Mouse (Mus musculus) monocyte, adult 2 months (primary cell): ENCODE measurements at regions not wholly inside any gene's neighbourhood (a gene's known extent, or its start where the extent isn't known, plus 50 kb on each side); places are given as distances from the start of the nearest gene placed in this dataset.

Experiments used
- DNase-seq, 2 experiments: peaks; one replicate each; pipeline ENCODE4 v3.0.0; 2022; ENCODE audit warnings: low spot score in 2 of 2, low read depth in 1 of 2

- no peak for DNase-seq
These were observed 173.8 kb upstream of the Gm4791 start for GRCm38 (mm10) chr9:46824703-46825102.

DNA sequence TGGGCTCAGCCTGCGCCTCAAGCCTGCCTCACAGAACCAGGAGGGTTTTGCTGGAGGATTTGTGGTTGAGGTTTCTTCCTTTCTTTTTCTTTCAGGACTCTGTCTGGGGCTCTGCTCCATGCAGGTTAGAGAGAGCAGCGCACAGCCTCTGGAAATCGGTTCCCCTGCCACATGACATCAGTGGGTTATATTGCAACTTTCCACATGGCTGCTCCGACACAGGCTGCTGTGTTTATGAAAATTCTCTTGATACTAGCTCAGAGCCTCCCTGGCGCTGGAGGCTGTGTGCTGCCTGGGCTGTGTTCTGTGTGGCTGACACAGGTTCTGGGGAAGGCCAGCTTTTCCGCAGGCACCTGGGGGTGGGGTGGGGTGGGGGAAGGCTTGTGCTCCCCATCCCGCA lies 178.7 kb upstream of the Gm4791 start:
- DNase-seq, result no peak

GRCm38 (mm10) chr9:46819376-46819775 lies 179.2 kb upstream of the Gm4791 start:
- DNase-seq, result no peak

DNA sequence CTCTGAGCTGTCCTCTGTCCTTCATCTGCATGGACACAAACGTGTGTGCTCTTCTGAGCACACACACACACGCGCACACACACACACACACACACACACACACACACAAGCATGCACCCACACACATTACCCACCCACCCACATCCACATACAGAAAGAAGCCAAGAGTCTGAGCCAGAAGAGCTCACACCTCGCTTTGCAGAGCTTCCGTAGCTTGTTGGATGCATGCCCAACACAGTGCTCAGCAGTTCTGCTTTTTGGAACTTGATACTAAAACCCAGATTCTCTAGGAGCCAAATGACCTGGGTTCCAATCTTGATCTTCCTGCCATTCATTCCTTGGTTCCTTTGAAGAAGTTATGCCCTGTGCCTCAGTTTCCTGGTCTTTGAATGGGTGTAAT lies 182.4 kb upstream of the Gm4791 start:
- no peak for DNase-seq

GRCm38 (mm10) chr9:46814478-46815241 lies 183.9 kb upstream of the Gm4791 start:
- no peak for DNase-seq

DNA sequence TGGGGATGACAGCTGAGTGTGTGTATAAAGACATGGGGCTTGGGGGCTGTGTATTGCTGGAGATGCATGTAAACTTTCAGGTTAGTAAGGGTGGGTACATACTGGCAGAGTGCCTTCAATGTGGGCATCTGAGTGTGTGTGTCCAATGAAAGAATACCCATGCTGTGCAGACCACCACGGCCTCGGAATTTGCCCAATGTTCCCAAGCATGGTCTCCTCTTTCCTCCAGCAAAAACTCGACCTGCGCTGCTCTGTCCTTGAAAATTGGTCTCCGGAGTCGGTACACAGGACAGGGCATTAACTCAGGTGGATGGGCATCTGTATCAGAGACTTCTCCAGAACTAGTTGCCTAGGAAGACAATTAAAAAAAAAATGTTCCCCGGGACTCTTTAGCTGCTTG lies 188.3 kb upstream of the Gm4791 start:
- DNase-seq, result no peak

DNA sequence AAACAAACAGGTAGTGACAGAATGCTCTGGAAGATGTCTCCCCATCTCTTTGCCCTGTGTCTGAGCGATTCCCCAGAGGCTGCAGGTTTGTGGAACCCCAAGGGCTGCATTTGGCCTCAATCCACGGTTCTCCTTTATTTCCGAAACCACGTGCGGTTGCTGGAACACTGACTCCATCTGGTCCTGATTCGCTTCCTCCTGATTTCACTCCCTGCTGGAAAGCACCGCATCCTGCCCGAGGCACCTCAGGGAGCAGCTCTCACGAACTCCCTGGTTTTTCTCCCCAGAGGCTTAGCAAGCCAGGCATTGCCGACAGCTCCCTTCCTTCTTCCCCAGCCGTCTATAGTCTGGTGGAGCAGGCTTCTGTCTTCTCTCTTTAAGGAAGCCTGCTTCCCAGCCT lies 203.1 kb upstream of the Gm4791 start:
- no peak for DNase-seq

DNA sequence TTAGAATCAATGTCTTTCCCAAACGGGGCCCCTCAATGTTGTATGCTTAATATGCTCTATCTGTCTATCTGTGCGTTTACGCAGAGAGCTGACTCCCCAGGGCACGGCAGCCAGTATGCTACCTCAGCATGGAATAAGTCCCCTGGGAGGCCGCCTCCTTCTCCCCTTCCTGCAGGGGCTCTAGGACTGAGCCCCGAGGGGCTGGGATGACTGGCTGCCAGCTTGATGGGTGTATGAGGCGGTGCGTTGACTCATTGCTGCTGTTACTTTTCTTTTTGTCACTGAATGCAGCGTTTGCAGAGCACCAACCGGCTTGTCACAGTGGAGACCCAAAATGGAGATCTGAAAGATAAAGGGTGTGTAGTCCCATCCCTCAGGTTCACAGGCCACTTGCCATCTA lies 209.5 kb upstream of the Gm4791 start:
- DNase-seq, result no peak

DNA sequence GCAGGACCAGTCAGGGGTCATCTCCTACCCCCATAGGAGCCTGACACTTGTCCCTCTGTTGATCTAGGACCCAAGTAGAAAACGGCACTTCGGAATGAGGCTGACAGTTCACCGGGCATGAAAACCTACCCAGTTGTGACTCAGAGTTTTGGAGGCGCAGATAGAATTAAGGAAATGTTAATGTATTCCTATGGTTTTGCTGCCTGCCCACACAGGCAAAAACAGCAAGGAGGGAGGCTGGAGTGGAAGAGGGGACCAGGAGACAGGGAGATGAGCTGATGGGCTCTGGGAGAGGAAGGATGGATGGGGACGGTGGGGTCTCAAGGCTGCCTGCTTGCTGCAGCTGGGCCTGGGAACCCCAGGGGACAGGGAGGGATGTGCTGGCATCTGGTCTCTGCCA lies 210.1 kb upstream of the Gm4791 start:
- DNase-seq, result no peak

- no peak for DNase-seq
These were observed 214.1 kb upstream of the Gm4791 start for GRCm38 (mm10) chr9:46784355-46784975.

DNA sequence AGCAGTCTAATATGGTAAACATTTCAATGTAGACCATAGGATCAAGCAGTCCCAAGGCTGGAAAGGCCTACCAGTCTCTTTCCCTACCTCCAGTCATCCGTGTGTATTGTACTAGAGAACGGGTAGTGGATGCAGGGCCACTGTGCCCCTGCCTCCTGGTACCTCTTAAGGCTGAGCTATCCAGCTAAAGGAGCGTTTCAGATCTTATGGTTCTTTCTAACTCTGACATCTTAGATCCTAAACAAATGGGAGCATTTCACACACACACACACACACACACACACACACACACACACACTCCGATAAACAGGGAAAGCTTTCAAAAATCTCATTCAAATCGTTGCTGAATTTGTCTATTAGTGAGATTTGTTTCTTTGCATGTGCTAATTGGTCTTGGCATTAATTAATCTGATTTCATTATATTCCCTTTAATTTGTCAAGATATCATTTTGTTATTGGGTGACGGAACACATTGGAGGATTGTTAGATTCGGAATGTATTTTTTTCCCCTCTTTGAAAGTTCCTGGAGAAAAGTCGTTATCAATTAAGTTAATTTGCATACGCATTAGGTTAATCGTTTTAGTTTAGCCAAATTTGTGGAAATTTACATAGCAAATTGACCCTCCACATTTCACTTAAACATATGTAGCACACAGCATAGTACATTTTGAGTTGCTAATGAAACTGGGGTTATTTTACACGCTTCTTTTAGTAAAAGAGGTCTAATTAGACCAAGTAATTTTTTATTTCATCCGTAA lies 214.8 kb upstream of the Gm4791 start:
- DNase-seq, result no peak

DNA sequence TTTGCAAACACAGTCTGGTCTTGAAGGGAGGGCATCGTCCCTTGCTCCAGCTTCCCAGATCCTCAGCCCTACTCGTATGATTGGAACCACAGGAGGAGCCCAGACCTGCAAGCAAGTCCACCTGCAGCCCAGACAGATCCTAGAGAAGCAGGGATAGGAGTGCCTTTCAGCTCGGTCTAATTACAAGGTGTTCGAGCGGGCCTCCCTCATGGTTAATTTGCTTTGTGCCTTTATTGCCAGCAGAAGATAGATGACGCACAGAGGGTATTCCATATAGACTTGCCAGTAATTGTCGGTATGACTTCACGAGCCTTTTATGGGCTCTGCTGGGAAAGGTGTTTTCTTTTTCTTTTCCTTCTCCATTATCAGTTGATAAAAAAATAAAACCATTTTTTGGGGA lies 216.9 kb upstream of the Gm4791 start:
- no peak for DNase-seq

DNA sequence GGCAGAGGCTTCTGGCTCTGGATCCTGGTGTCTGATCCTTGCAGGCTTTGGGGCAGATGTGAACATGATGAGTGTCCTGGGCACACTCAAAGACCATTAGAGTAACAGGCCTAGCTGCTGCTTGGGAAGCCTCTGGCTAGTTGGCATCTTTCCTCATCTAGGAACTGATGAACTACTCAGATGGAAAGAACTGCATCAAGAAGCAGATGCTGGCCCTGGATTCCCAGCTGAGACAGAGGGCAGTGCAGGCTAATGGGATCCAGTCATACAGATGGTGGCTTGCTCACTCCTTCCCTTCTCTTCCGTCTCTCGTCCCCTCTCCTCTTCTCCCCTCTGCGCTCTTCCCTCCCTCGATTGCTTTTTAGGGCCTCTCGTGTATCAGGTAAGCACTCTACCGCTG lies 219.8 kb upstream of the Gm4791 start:
- DNase-seq, result no peak

DNA sequence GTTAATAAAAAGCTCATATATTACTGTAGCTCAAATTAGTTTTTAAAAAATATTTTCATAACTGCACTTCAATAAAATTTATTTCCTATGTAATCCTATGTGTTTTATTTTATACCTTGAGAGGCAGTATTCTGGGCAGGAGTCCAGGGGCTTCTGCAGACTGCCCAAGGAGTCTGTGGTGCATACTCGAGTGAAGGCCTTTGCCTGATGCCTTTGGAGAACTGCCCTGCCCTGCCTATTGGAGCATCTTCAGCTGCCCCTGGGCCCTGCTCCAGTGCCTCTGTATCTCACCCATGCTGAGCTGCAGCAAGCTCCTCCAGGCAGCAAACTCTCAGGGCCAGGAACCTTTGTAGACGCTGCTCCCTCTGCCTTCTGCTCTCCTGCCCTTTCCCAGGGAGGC lies 223.7 kb upstream of the Gm4791 start:
- DNase-seq, result no peak

GRCm38 (mm10) chr9:46760247-46760646 lies 238.3 kb upstream of the Gm4791 start:
- no peak for DNase-seq

GRCm38 (mm10) chr9:46757005-46757672 lies 241.4 kb upstream of the Gm4791 start:
- DNase-seq, result no peak

GRCm38 (mm10) chr9:46751981-46752380 lies 246.6 kb upstream of the Gm4791 start:
- DNase-seq, result no peak

DNA sequence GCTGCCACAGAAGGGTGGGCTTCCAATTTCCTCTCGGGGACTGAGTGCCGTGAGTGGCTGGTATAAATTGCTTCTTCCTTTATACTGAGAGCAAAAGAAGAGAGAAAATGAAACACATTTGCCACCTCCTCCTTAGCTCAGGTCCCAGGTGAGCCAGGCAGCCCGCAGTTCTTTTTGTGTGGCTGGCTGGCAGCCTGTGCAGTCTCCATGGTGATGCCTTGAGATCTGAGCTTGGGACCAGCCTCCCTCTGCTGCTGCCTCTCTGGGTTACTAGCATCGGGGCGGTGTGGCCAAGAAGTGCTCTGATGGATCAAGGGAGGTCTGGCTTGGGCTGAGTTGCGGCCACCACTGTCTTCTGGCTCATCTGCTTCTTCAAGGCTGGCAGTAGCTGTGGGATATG lies 249.1 kb upstream of the Gm4791 start:
- no peak for DNase-seq

GRCm38 (mm10) chr9:46746266-46746665 lies 252.3 kb upstream of the Gm4791 start:
- DNase-seq, result no peak

- DNase-seq, result no peak
These were observed 258.0 kb upstream of the Gm4791 start for GRCm38 (mm10) chr9:46740496-46740895.

GRCm38 (mm10) chr9:46739341-46739740 lies 259.2 kb upstream of the Gm4791 start:
- no peak for DNase-seq

DNA sequence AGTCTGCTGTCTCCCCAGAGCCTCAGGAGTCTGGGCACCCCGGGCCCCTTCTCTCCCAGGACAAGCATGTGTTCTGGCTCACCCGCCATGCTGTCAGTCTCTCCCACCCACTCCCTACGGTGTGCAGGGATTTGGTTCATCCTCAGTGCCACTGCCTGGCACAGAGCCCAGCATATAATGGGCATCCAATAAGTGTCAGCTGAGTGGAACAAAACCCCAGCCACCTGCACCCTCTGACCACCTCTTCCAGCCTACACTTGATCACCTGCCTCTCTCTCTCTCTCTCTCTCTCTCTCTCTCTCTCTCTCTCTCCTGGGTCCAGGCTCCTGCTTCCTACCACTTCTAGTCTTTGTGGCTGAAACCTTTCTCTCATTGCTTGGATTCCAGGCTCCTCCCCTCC lies 259.9 kb upstream of the Gm4791 start:
- DNase-seq, result no peak
